Mouse (Mus musculus): Measurements from ENCODE around the gene Abhd12b. TPM values are rescaled to one million over a fixed set of nuclear protein-coding genes. Genes with fewer than 3 reads are reported as not detected.

Abhd12b gene
- polyA plus RNA-seq, 1 experiment from 2014 or later = 0.23 TPM

DNA sequence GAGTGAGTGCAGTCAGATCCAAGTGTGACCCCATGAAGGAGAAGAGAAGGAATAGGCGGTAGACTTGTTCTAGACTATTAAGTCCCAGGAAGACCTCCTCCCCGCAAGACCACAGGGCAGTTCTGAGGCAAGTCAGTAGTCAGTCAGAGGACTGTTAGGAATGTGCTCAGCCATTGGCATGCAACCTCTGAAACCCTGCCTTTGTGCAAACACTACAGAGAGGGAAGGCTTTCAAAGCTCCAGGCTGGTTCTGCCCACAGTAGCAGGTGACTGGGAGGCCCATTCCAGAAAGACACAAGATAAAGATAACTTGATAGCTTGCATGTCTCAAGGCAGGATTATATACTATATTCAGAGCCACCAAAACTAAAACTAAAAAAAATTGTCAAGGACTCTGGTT, 77.4 kb downstream of the Abhd12b start, which contains the start of gene Pygl:
Gene Pygl (minus strand): TSS at position 195 of the 400 bp plus-strand sequence.
- Histone ChIP-seq H3K27ac (no peak within 1 kb of the TSS), H3K4me3 (replicated peaks; ENCODE audit: low read length) (no peak within 1 kb of the TSS), H3K4me2 (replicated peaks) (no peak within 1 kb of the TSS), H3K4me1 (replicated peaks; ENCODE audit: control insufficient read depth, insufficient read depth, low read length) (peaks cover 10% of the 10 kb centered on the region), H3K9me3 (ENCODE audit: control insufficient read depth, low read length) (no peaks in the 10 kb centered on the region), H3K9ac (no peak within 1 kb of the TSS), H3K36me3 (replicated peaks; ENCODE audit: control insufficient read depth, insufficient read depth) (no peaks in the 10 kb centered on the region), H3K27me3 (ENCODE audit: control insufficient read depth, insufficient read depth, low read length) (peaks cover 7% of the 10 kb centered on the region; the same call in 1 of the 2 replicates)
- DNase-seq (ENCODE audit: low spot score) (no peak), ATAC-seq (ENCODE audit: low FRiP score) (no peak)
- 81% methylated on average over 2 of the region's 2 CpGs for WGBS

DNA sequence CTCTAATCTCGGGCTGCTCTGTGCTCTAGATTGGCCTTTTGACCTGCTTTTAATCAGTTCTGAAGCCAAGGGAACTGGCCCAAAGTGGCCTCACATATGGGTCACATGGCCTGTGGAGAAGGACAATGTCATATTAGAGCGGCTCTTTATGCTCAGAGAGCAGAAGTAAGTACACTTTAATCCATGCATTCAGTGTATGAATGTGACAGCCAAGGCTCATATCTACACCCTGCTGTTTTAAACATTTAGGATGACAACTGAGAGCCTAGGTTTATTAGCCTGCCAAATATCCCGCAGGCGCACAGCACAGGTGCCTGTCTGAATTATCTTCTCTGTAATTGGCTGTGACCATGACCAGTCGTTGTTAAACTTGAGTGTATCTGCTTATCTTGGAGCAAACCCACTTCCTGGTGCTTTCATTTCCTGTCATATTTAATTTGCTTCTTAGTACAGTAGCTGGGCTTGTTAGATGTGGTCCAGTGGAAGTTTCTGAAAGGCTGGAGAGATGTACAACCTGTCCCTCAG, 78.1 kb downstream of the Abhd12b start:
- DNase-seq (ENCODE audit: low spot score) = no peak
- H3K4me3 ChIP-seq (replicated peaks; ENCODE audit: low read length) = no peak overlapping the region
- WGBS = 41% methylated on average over 5 of the region's 5 CpGs

More for the DNA sequence above, 78.1 kb downstream of the Abhd12b start:
- H3K4me2 ChIP-seq (replicated peaks) = no peak overlapping the region
- no peak for ATAC-seq (ENCODE audit: low FRiP score)
- no peak overlapping the region for H3K9ac ChIP-seq
- peaks cover 8% of the 10 kb centered on the region for H3K4me1 ChIP-seq (replicated peaks; ENCODE audit: control insufficient read depth, insufficient read depth, low read length)
- no peak overlapping the region for H3K27ac ChIP-seq
- H3K9me3 ChIP-seq (ENCODE audit: control insufficient read depth, low read length) = no peaks in the 10 kb centered on the region
- no peaks in the 10 kb centered on the region for H3K36me3 ChIP-seq (replicated peaks; ENCODE audit: control insufficient read depth, insufficient read depth)
- H3K27me3 ChIP-seq (ENCODE audit: control insufficient read depth, insufficient read depth, low read length) = no peaks in the 10 kb centered on the region

Other genes with a start within 250 kb of the Abhd12b start
- 3.5 TPM in 2 replicates for gene Sav1, start 167.1 kb upstream of the Abhd12b start, polyA plus RNA-seq (2014; fragmentation: Nextera tagmentation; extraction: Ambion mirVana)
- gene Nin, start 40.4 kb upstream of the Abhd12b start, polyA plus RNA-seq (2014; fragmentation: Nextera tagmentation; extraction: Ambion mirVana) = 12.6 and 12.8 TPM in 2 replicates
- gene Pygl, start 77.3 kb downstream of the Abhd12b start, polyA plus RNA-seq (2014; fragmentation: Nextera tagmentation; extraction: Ambion mirVana) = 9.2 and 9.4 TPM in 2 replicates
- 77.8 and 94.9 TPM in 2 replicates for gene Trim9, start 193.5 kb downstream of the Abhd12b start, polyA plus RNA-seq (2014; fragmentation: Nextera tagmentation; extraction: Ambion mirVana)

Measured in hindbrain, embryonic 14.5 days (tissue).